Mouse (Mus musculus) embryonic fibroblast, embryonic 13.5 days (primary cell): Measurements from ENCODE around the gene Foxn3.

Experiments
- CTCF ChIP-seq: IDR thresholded peaks from 2 replicates; pipeline ENCODE4 v1.5.1; 2011; ENCODE audit warnings: mild to moderate bottlenecking, control low read depth, low read length, moderate library complexity, borderline replicate concordance; ENCODE audit not compliant: insufficient read depth
- POLR2A ChIP-seq: IDR thresholded peaks from 2 replicates; pipeline ENCODE4 v1.6.1; 2011; ENCODE audit warnings: low read depth, mild to moderate bottlenecking, control low read depth, low read length, moderate library complexity

- TF ChIP-seq CTCF (no peak), POLR2A (no peak)
These were observed 407.5 kb downstream of the Foxn3 start for GRCm38 (mm10) chr12:99155904-99156303.
